Mouse (Mus musculus): Measurements from ENCODE around the gene Cs. TPM values are rescaled to one million over a fixed set of nuclear protein-coding genes. Genes with fewer than 3 reads are reported as not detected.
"Not testable (repeated sequence)": the region's sequence is repeated elsewhere in the genome, so short reads cannot be mapped to it uniquely, and the experiment has no call there.

Cs gene
- total RNA-seq, 2 experiments from 2014 or later = 589 to 611 TPM

DNA sequence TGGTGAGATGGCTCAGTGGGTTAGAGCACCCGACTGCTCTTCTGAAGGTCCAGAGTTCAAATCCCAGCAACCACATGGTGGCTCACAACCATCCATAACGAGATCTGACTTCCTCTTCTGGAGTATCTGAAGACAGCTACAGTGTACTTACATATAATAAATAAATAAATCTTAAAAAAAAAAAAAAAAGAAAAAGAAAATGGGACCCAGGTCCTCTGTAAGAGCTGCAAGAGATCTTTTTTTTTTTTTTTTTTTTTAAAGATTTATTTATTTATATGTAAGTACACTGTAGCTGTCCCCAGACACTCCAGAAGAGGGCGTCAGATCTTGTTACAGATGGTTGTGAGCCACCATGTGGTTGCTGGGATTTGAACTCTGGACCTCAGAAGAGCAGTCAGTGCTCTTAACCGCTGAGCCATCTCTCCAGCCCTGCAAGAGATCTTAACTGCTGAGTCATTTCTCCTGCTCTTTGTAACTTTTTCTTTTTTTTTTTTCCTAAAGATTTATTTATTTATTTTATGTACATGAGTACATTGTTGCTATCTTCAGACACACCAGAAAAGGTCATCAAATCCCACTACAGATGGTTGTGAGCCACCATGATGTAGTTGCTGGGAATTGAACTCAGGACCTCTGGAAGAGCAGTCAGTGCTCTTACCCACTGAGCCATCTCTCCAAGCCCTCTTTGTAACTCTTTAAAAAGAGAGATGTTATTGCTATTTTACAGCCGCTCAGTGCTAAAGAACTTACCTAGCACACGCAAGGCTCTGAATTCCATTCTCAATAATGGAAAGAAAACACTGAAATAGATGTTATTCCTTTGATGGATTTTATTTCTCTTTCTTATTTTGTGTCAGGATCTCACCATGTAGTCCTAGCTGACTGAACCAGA lies 4.9 kb upstream of the Cs start:
- DNase-seq = not testable (repeated sequence)

DNA sequence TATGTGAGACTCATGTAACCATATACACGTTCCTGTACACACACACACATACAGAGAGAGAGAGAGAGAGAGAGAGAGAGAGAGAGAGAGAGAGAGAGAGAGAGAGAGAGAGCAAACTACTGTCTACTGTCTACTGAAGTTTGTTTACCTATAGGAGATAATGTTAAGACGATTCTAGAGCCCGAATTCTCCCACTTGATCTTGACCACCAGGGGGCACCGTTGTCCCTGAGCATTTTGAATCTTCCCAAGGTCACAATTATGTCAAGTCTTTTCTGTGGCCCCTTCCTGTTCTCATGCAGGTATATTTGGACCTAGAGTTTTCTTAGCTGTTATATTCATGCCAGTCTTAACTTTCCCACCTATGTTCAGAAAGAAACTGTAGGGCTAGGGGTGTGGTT lies 2.0 kb upstream of the Cs start:
- DNase-seq = peak; percentile 47

DNA sequence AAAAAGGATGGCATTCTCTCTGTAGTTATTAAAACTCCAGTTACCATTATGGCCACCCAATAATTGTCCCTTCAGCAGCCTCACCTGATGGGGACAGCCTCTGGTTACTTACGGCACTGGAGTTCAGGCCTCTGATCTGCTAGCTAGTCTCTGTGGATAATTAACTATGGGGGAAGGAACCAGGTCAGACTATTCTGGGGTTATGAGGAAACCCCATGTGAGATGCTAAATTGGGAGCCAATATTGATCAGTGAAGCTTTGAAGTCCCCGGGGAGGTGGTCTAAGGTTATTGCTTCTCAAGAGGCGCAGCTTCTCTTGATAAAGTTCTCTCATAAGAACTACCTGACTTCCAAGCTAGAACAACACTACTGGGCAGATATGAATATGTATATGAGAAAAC lies 1.3 kb upstream of the Cs start:
- no peak for DNase-seq

GRCm38 (mm10) chr10:128336597-128336996 lies 937 bp upstream of the Cs start:
- no peak for DNase-seq

- no peak for DNase-seq
Observed at GRCm38 (mm10) chr10:128338415-128338814, 881 bp downstream of the Cs start.

- DNase-seq = peak; percentile 42
Observed at GRCm38 (mm10) chr10:128338948-128339347, 1.4 kb downstream of the Cs start.

DNA sequence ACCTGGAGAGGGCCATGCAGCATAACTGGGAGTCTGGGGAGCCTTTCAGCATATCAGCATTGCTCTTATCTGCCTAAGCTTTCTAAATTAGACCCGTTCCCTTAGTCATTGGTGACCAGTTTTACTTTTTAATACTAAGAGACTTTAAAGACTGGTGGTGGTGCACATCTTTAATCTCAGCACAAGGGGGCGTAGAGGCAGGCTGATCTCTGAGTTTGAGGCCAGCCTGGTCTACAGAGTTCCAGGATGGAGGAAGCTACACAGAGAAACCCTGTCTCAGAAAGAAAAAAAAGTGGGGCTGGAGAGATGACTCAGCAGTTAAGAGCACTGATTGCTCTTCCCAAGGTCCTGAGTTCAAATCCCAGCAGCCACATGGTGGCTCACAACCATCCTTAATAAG lies 2.7 kb downstream of the Cs start:
- DNase-seq = no peak

- DNase-seq = no peak
Observed at GRCm38 (mm10) chr10:128343436-128343835, 5.9 kb downstream of the Cs start.

DNA sequence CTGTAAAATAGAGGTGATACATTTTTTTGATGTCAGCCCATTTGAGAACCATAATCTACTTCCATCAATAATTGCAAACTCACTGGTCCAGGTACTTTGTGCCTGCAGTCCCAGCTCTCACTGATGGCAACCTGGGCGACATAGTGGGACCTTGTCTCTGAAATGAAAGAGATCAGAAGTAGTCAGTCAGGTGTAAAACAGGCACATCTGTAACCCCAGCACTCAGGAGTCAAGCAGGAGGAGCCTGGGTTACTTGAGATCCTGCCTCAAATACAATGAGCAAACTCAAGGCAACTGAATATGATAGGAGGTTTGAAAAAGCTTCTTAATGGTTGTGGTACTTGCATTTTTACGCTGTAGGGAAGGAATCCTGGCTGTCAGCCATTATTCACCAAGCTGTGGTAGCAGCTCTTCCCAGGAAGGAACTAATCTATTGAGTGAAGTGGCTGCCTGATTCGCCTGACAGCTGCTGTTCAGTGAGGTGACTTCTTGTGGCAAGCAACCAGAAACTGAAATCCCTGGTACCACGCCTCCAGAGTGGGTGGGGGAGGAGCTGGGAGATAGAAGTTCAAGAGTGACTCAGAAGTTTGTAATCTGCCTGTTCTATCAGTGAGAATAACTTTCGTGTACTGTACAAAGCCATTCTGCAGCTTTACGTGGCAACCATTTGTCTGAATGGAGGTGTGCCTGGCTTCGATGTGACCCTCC lies 7.2 kb downstream of the Cs start:
- DNase-seq = peak; percentile 78

GRCm38 (mm10) chr10:128347541-128347940 lies 10.0 kb downstream of the Cs start:
- DNase-seq = no peak

DNA sequence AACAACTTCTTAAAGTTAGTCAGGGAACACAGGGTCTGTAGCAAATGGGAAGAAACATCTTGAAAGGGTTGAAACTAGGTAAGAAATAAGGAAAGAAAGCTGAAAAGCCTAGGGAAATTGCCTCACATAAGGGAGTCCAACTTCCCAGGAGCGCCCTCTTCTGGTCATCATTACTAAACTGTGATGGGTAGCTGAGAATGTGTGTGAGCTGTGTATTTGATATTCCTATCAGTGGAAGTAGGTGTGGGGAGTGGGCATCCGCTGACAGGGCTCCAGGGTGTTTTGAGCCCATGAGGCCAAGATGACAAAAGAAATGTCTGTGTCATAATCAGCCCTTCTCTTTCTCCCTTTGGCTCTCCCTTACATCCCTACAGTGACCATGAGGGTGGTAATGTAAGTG lies 21.3 kb downstream of the Cs start:
- no peak for DNase-seq

GRCm38 (mm10) chr10:128359226-128359625 lies 21.7 kb downstream of the Cs start:
- no peak for DNase-seq

DNA sequence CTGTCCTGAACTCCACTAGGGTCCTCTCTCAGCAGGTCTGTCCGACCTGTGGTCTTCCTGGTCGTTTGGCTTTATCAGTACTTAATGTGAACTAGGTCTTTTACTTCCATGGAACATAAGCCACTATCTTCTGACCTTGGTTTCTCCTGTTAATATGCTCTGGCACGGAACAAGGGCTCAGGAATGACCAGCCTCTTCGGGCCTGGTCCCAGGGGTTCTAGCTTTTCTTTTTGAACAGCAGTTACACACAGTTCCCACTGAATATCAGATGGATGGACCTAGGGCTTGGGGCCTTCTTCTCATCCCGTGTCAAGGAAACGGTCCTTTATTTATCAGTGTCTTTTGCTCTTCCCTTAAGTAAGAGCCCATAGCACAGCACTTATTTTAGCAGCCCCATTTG lies 24.3 kb downstream of the Cs start:
- DNase-seq = no peak

DNA sequence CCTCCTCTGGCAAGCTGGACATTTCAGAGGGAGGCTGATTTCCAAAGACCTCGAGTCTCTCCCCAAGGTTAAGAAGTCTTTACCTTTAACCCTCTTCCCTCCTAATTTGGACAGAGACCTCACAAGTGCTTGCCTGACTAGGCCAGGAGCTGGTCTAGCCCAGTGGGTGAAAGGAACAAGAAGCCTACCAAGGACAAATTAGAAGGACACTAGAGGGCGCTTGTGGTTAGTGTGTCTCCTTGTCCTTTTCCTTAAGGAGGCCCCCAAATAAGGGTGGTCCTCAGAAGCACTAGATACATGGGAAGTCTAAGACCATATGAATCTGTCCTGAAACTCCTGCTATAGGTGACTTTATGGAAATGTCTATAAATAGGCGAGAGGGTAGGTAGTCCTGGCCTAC lies 25.0 kb downstream of the Cs start:
- no peak for DNase-seq

DNA sequence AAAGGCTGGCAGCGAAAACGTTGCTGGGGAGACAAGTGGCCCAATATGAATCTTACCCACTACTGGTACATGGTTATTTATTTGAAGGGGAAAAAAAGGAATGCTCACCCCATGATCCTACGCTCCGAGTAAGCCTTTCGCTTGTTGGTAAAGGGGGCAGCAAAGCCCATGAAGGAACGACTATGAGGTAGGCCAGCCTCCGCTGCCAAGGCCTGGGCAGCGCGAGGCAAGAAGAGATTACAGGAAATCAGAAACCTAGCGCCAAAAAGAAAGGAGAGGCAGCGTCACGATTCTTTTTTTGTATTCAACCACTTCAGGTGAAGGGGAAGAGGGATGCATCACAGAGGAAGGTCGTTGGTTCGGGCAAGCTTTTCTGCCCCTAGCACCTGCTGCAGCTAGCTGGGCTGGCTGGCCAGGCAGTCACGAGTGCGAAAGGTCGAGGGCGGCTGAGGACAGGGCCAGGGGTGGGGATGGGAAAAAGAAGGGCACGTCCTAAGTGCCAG lies 30.4 kb downstream of the Cs start:
- DNase-seq = peak; percentile 85

GRCm38 (mm10) chr10:128368402-128369217 lies 31.1 kb downstream of the Cs start, which contains the start of gene Coq10a:
Gene Coq10a (minus strand): TSS chr10:128368997.
- peak; percentile 95 for DNase-seq

DNA sequence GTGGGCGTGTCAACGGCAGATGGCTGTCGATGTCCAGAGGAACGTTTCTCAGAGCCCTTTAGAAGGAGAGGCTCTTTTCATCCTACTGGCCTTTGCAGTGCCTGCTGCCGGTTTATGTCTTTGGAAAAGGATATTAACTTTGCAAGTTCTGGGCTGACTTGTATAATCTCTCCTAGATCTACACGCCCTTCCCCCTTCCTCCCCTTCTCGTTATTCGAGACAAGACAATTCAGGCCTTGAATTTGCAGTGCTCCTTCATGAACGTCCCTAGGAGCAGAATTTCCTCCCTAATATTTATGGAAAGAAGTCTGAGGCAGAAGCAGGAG lies 31.6 kb downstream of the Cs start:
- no peak for DNase-seq

- DNase-seq = no peak
Observed at GRCm38 (mm10) chr10:128369599-128369998, 32.1 kb downstream of the Cs start.

GRCm38 (mm10) chr10:128370021-128370420 lies 32.5 kb downstream of the Cs start:
- DNase-seq = no peak

- DNase-seq = no peak
Observed at GRCm38 (mm10) chr10:128370601-128371000, 33.1 kb downstream of the Cs start.

GRCm38 (mm10) chr10:128372142-128372541 lies 34.6 kb downstream of the Cs start:
- no peak for DNase-seq

- DNase-seq = peak; percentile 70
Observed at GRCm38 (mm10) chr10:128372989-128373748, 35.6 kb downstream of the Cs start.

All from gastrocnemius, postnatal 25 days (tissue).